Mouse (Mus musculus): ENCODE measurements at regions not wholly inside any gene's neighbourhood (a gene's known extent, or its start where the extent isn't known, plus 50 kb on each side); places are given as distances from the start of the nearest gene placed in this dataset.

DNA sequence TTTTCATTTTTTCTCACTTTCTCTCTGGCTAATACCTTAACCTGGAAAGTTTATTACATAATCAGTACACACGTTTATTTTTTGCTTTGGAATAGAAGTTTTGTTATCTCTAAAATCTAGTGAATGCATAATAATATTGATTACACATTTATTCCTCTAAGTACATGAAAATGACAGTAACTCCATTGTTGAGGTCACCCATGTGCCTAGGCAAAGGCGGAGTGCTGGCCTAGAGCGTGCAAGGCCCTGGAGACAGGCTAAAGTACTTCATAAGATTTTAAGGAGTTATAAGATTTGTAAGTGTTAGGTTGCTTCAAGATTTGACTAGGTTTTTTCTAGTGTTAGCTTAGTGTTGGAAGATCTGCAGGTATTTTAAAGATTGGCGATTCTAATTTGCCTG, 1410.9 kb downstream of the Slc22a22 start:
- TF ChIP-seq CTCF (IDR thresholded peaks at IDR 0.05; ENCODE audit: low read depth) (no peak), EP300 (IDR thresholded peaks at IDR 0.05; ENCODE audit: low read depth) (no peak)
